Mouse (Mus musculus): ENCODE data around the gene Fbxo28. TPM values are rescaled to one million over a fixed set of nuclear protein-coding genes. Genes with fewer than 3 reads are reported as not detected.
"Not testable (repeated sequence)": the region's sequence is repeated elsewhere in the genome, so short reads cannot be mapped to it uniquely, and the experiment has no call there.

Gene Fbxo28
- polyA plus RNA-seq, 1 experiment from 2014 or later, result 26.4 TPM

- H3K9ac ChIP-seq (ENCODE audit: low read length); H3K27me3 ChIP-seq (ENCODE audit: control insufficient read depth, insufficient read depth, low read length); H3K4me3 ChIP-seq (ENCODE audit: low read depth, low read length); ATAC-seq (ENCODE audit: insufficient number of reproducible peaks, low FRiP score, low TSS enrichment, low read depth); DNase-seq (ENCODE audit: low spot score); H3K9me3 ChIP-seq (ENCODE audit: control insufficient read depth, low read length); H3K36me3 ChIP-seq (ENCODE audit: control insufficient read depth, insufficient read depth, low read length); H3K27ac ChIP-seq (replicated peaks; ENCODE audit: low read depth, low read length); H3K4me2 ChIP-seq (ENCODE audit: low read depth, severe bottlenecking); H3K4me1 ChIP-seq (ENCODE audit: control insufficient read depth, insufficient read depth, low read length): not testable (repeated sequence)
- WGBS, result 92% methylated on average over 3 of the region's 3 CpGs
These were observed 50.7 kb downstream of the Fbxo28 start for GRCm38 (mm10) chr1:182290741-182291140.

- Histone ChIP-seq H3K9ac (ENCODE audit: low read length) (no peak overlapping the region), H3K4me1 (ENCODE audit: control insufficient read depth, insufficient read depth, low read length) (no peaks in the 10 kb centered on the region), H3K4me3 (ENCODE audit: low read depth, low read length) (no peak overlapping the region), H3K27me3 (ENCODE audit: control insufficient read depth, insufficient read depth, low read length) (no peaks in the 10 kb centered on the region), H3K4me2 (ENCODE audit: low read depth, severe bottlenecking) (no peak overlapping the region), H3K36me3 (ENCODE audit: control insufficient read depth, insufficient read depth, low read length) (no peaks in the 10 kb centered on the region), H3K27ac (replicated peaks; ENCODE audit: low read depth, low read length) (no peak overlapping the region), H3K9me3 (ENCODE audit: control insufficient read depth, low read length) (no peaks in the 10 kb centered on the region)
- no peak for ATAC-seq (ENCODE audit: insufficient number of reproducible peaks, low FRiP score, low TSS enrichment, low read depth)
- DNase-seq (ENCODE audit: low spot score), result no peak
- 63% methylated on average over 2 of the region's 2 CpGs for WGBS
These were observed 51.6 kb downstream of the Fbxo28 start for GRCm38 (mm10) chr1:182289781-182290180.

GRCm38 (mm10) chr1:182288601-182289000 is 52.8 kb downstream of the Fbxo28 start:
- Histone ChIP-seq H3K27ac (replicated peaks; ENCODE audit: low read depth, low read length) (no peak overlapping the region), H3K9me3 (ENCODE audit: control insufficient read depth, low read length) (no peaks in the 10 kb centered on the region), H3K4me2 (ENCODE audit: low read depth, severe bottlenecking) (no peak overlapping the region), H3K4me3 (ENCODE audit: low read depth, low read length) (no peak overlapping the region), H3K27me3 (ENCODE audit: control insufficient read depth, insufficient read depth, low read length) (no peaks in the 10 kb centered on the region), H3K36me3 (ENCODE audit: control insufficient read depth, insufficient read depth, low read length) (no peaks in the 10 kb centered on the region), H3K4me1 (ENCODE audit: control insufficient read depth, insufficient read depth, low read length) (no peaks in the 10 kb centered on the region), H3K9ac (ENCODE audit: low read length) (no peak overlapping the region)
- ATAC-seq (ENCODE audit: insufficient number of reproducible peaks, low FRiP score, low TSS enrichment, low read depth), result no peak
- no peak for DNase-seq (ENCODE audit: low spot score)
- 89% methylated on average over 2 of the region's 2 CpGs for WGBS

- no peaks in the 10 kb centered on the region for H3K36me3 ChIP-seq (ENCODE audit: control insufficient read depth, insufficient read depth, low read length)
- no peak overlapping the region for H3K9ac ChIP-seq (ENCODE audit: low read length)
- 68% methylated on average over 7 of the region's 7 CpGs for WGBS
- ATAC-seq (ENCODE audit: insufficient number of reproducible peaks, low FRiP score, low TSS enrichment, low read depth) (no peak), DNase-seq (ENCODE audit: low spot score) (no peak)
- no peak overlapping the region for H3K27ac ChIP-seq (replicated peaks; ENCODE audit: low read depth, low read length)
- H3K4me2 ChIP-seq (ENCODE audit: low read depth, severe bottlenecking), result no peak overlapping the region
- no peaks in the 10 kb centered on the region for H3K9me3 ChIP-seq (ENCODE audit: control insufficient read depth, low read length)
- no peaks in the 10 kb centered on the region for H3K4me1 ChIP-seq (ENCODE audit: control insufficient read depth, insufficient read depth, low read length)
- H3K4me3 ChIP-seq (ENCODE audit: low read depth, low read length), result no peak overlapping the region
- no peaks in the 10 kb centered on the region for H3K27me3 ChIP-seq (ENCODE audit: control insufficient read depth, insufficient read depth, low read length)
These were observed 53.6 kb downstream of the Fbxo28 start for GRCm38 (mm10) chr1:182287781-182288180.

GRCm38 (mm10) chr1:182284795-182285194 is 56.6 kb downstream of the Fbxo28 start:
- DNase-seq (ENCODE audit: low spot score) (no peak), ATAC-seq (ENCODE audit: insufficient number of reproducible peaks, low FRiP score, low TSS enrichment, low read depth) (no peak)
- Histone ChIP-seq H3K27ac (replicated peaks; ENCODE audit: low read depth, low read length) (no peak overlapping the region), H3K9me3 (ENCODE audit: control insufficient read depth, low read length) (no peaks in the 10 kb centered on the region), H3K4me1 (ENCODE audit: control insufficient read depth, insufficient read depth, low read length) (peaks cover 8% of the 10 kb centered on the region), H3K4me2 (ENCODE audit: low read depth, severe bottlenecking) (no peak overlapping the region), H3K4me3 (ENCODE audit: low read depth, low read length) (no peak overlapping the region), H3K27me3 (ENCODE audit: control insufficient read depth, insufficient read depth, low read length) (no peaks in the 10 kb centered on the region), H3K9ac (ENCODE audit: low read length) (no peak overlapping the region), H3K36me3 (ENCODE audit: control insufficient read depth, insufficient read depth, low read length) (no peaks in the 10 kb centered on the region)
- 89% methylated on average over 2 of the region's 2 CpGs for WGBS

GRCm38 (mm10) chr1:182283231-182283630 is 58.2 kb downstream of the Fbxo28 start:
- no peaks in the 10 kb centered on the region for H3K9me3 ChIP-seq (ENCODE audit: control insufficient read depth, low read length)
- no peak for ATAC-seq (ENCODE audit: insufficient number of reproducible peaks, low FRiP score, low TSS enrichment, low read depth)
- no peak for DNase-seq (ENCODE audit: low spot score)
- H3K4me2 ChIP-seq (ENCODE audit: low read depth, severe bottlenecking), result no peak overlapping the region; the same call in 1 of the 2 replicates
- H3K27ac ChIP-seq (replicated peaks; ENCODE audit: low read depth, low read length), result no peak overlapping the region
- H3K4me3 ChIP-seq (ENCODE audit: low read depth, low read length), result no peak overlapping the region
- 56% methylated on average over 7 of the region's 7 CpGs for WGBS
- H3K27me3 ChIP-seq (ENCODE audit: control insufficient read depth, insufficient read depth, low read length), result no peaks in the 10 kb centered on the region
- peaks cover 8% of the 10 kb centered on the region for H3K4me1 ChIP-seq (ENCODE audit: control insufficient read depth, insufficient read depth, low read length)
- no peak overlapping the region for H3K9ac ChIP-seq (ENCODE audit: low read length)
- H3K36me3 ChIP-seq (ENCODE audit: control insufficient read depth, insufficient read depth, low read length), result peaks cover 5% of the 10 kb centered on the region; the same call in 1 of the 2 replicates

- ATAC-seq (ENCODE audit: insufficient number of reproducible peaks, low FRiP score, low TSS enrichment, low read depth) (peak; percentile 90), DNase-seq (ENCODE audit: low spot score) (peak; percentile 97)
- WGBS, result under 1% methylated on average over 94 of the region's 94 CpGs
- H3K4me3 ChIP-seq (ENCODE audit: low read depth, low read length), result peak within 1 kb of the TSS; percentile 57
- peaks cover 8% of the 10 kb centered on the region for H3K4me1 ChIP-seq (ENCODE audit: control insufficient read depth, insufficient read depth, low read length)
- peak within 1 kb of the TSS; percentile 57 for H3K27ac ChIP-seq (replicated peaks; ENCODE audit: low read depth, low read length)
- H3K36me3 ChIP-seq (ENCODE audit: control insufficient read depth, insufficient read depth, low read length), result peaks cover 7% of the 10 kb centered on the region; the same call in 1 of the 2 replicates
- peak within 1 kb of the TSS; percentile 71 for H3K4me2 ChIP-seq (ENCODE audit: low read depth, severe bottlenecking)
- H3K27me3 ChIP-seq (ENCODE audit: control insufficient read depth, insufficient read depth, low read length), result no peaks in the 10 kb centered on the region
- no peaks in the 10 kb centered on the region for H3K9me3 ChIP-seq (ENCODE audit: control insufficient read depth, low read length)
- H3K9ac ChIP-seq (ENCODE audit: low read length), result peak within 1 kb of the TSS; percentile 71
These were observed 59.0 kb downstream of the Fbxo28 start, which contains the start of gene Degs1 for GRCm38 (mm10) chr1:182282091-182283075. TSS of gene Degs1 (minus strand) at chr1:182282804.

- no peaks in the 10 kb centered on the region for H3K27me3 ChIP-seq (ENCODE audit: control insufficient read depth, insufficient read depth, low read length)
- ATAC-seq (ENCODE audit: insufficient number of reproducible peaks, low FRiP score, low TSS enrichment, low read depth) (no peak), DNase-seq (ENCODE audit: low spot score) (peak; percentile 46)
- peak overlapping the region; percentile 71 for H3K4me2 ChIP-seq (ENCODE audit: low read depth, severe bottlenecking)
- H3K4me3 ChIP-seq (ENCODE audit: low read depth, low read length), result no peak overlapping the region
- no peak overlapping the region for H3K27ac ChIP-seq (replicated peaks; ENCODE audit: low read depth, low read length)
- no peak overlapping the region for H3K9ac ChIP-seq (ENCODE audit: low read length)
- peaks cover 10% of the 10 kb centered on the region; the same call in 1 of the 2 replicates for H3K36me3 ChIP-seq (ENCODE audit: control insufficient read depth, insufficient read depth, low read length)
- H3K9me3 ChIP-seq (ENCODE audit: control insufficient read depth, low read length), result no peaks in the 10 kb centered on the region
- WGBS, result 14% methylated on average over 9 of the region's 9 CpGs
- peaks cover 8% of the 10 kb centered on the region for H3K4me1 ChIP-seq (ENCODE audit: control insufficient read depth, insufficient read depth, low read length)
These were observed 60.1 kb downstream of the Fbxo28 start for GRCm38 (mm10) chr1:182281251-182281711.
